Mouse (Mus musculus): ENCODE measurements at regions not wholly inside any gene's neighbourhood (a gene's known extent, or its start where the extent isn't known, plus 50 kb on each side); places are given as distances from the start of the nearest gene placed in this dataset.

DNA sequence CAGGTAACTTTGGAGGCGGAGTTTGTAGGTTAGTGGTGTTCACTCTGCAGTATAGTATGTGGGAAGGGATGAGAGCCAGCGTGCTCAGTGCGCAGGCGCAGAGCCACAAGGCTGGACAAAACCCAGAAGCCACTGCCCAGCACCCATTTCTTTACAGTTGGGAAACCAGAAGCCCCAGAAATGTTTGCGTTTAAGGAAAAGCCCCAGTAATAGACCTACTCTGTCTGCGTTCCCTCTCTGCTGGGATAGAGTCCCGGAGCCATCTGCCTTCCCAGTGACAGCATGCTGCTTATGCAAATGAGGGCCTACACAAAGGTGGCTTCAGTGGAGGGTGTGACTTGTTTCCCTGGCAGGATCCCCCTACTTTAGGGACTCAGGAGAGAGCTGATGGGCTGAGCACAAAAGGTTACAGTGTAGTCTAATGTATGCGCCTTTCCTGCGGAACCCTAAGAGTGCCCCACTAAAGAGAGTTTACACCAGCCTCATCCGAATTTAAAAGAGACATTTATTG lies 456.0 kb downstream of the Irx1 start:
- no peak for TF ChIP-seq CTCF (IDR thresholded peaks at IDR 0.05; ENCODE audit: extremely low read depth, insufficient read length, insufficient replicate concordance, low read depth, low read length)
- TF ChIP-seq POLR2A (IDR thresholded peaks at IDR 0.05; ENCODE audit: low read depth, low read length): no peak

Data from small intestine, adult 2 months (tissue).